Comparison of ENCODE assay signal across 7 mouse cellular contexts in the genomic region with DNA sequence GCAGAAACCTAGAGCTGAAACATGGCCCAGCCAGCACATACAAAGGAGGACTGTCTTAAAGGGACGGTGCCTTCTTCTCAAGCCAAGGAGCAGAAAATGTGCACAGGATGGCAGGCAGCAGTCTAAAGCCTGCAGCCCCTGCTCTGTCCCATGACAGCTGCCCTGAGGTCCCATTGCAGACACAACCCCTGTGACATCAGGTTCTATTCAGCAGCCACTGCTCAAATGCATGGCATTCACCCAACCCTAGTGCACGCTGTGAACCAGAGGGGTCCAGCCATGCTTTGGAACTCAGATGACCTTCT. TPM values are rescaled to one million over a fixed set of nuclear protein-coding genes. Genes with fewer than 3 reads are reported as not detected.
DNase-seq lines count a peak whose midpoint lies in the region; ATAC-seq and TF ChIP-seq lines count a peak whose summit lies in the region.

No protein-coding gene starts in this region.

- TF ChIP-seq CTCF in forebrain, postnatal 0 days (IDR thresholded peaks at IDR 0.05; ENCODE audit: low read depth) = no peak

- H3K4me1 ChIP-seq in kidney, embryonic 15.5 days = peaks cover 91% of the 10 kb centered on the region
- H3K4me1 ChIP-seq in embryonic facial prominence, embryonic 11.5 days (ENCODE audit: control insufficient read depth, insufficient read depth, low read length) = peaks cover 30% of the 10 kb centered on the region
- peaks cover 59% of the 10 kb centered on the region for H3K4me1 ChIP-seq in forebrain, postnatal 0 days (ENCODE audit: insufficient read depth)
- H3K4me1 ChIP-seq in midbrain, embryonic 14.5 days (ENCODE audit: control insufficient read depth, insufficient read depth, low read length) = peaks cover 74% of the 10 kb centered on the region

- WGBS in kidney, embryonic 15.5 days = 54% methylated on average over 2 of the region's 2 CpGs
- WGBS in embryonic facial prominence, embryonic 11.5 days = 24% methylated on average over 2 of the region's 2 CpGs
- WGBS in forebrain, postnatal 0 days = 5% methylated on average over 2 of the region's 2 CpGs
- WGBS in midbrain, embryonic 14.5 days = 3% methylated on average over 2 of the region's 2 CpGs

- H3K27me3 ChIP-seq in kidney, embryonic 15.5 days = no peaks in the 10 kb centered on the region
- H3K27me3 ChIP-seq in embryonic facial prominence, embryonic 11.5 days (ENCODE audit: control insufficient read depth, insufficient read depth, low read length) = no peaks in the 10 kb centered on the region
- no peaks in the 10 kb centered on the region for H3K27me3 ChIP-seq in forebrain, postnatal 0 days (ENCODE audit: insufficient read depth, low read length)
- H3K27me3 ChIP-seq in midbrain, embryonic 14.5 days (ENCODE audit: control insufficient read depth, insufficient read depth, low read length) = no peaks in the 10 kb centered on the region

- peak overlapping the region; percentile 39; the same call in 1 of the 2 replicates for H3K4me2 ChIP-seq in kidney, embryonic 15.5 days
- H3K4me2 ChIP-seq in embryonic facial prominence, embryonic 11.5 days (ENCODE audit: low read depth, low read length) = peak overlapping the region; percentile 21; the same call in 1 of the 2 replicates
- peak overlapping the region; percentile 50 for H3K4me2 ChIP-seq in forebrain, postnatal 0 days (ENCODE audit: low read depth)
- peak overlapping the region; percentile 91 for H3K4me2 ChIP-seq in midbrain, embryonic 14.5 days (ENCODE audit: low read length)

- no peaks in the 10 kb centered on the region for H3K36me3 ChIP-seq in kidney, embryonic 15.5 days
- H3K36me3 ChIP-seq in embryonic facial prominence, embryonic 11.5 days (replicated peaks; ENCODE audit: control insufficient read depth, insufficient read depth, low read depth, low read length) = no peaks in the 10 kb centered on the region
- H3K36me3 ChIP-seq in forebrain, postnatal 0 days (ENCODE audit: insufficient read depth) = peaks cover 3% of the 10 kb centered on the region; the same call in 1 of the 2 replicates
- H3K36me3 ChIP-seq in midbrain, embryonic 14.5 days (ENCODE audit: control insufficient read depth, insufficient read depth, low read length) = peaks cover 6% of the 10 kb centered on the region

- no peak overlapping the region for H3K4me3 ChIP-seq in kidney, embryonic 15.5 days (replicated peaks)
- no peak overlapping the region for H3K4me3 ChIP-seq in embryonic facial prominence, embryonic 11.5 days (ENCODE audit: low read depth, low read length)
- H3K4me3 ChIP-seq in forebrain, postnatal 0 days (ENCODE audit: low read depth, low read length) = peak overlapping the region; percentile 26
- H3K4me3 ChIP-seq in midbrain, embryonic 14.5 days (replicated peaks; ENCODE audit: low read depth, low read length) = peak overlapping the region; percentile 29

- H3K27ac ChIP-seq in kidney, embryonic 15.5 days = peak overlapping the region; percentile 49
- H3K27ac ChIP-seq in embryonic facial prominence, embryonic 11.5 days (replicated peaks; ENCODE audit: low read depth, low read length) = 0 out of 2 replicates have a peak overlapping the region, but pooled peaks have one; percentile 31
- peak overlapping the region; percentile 93 for H3K27ac ChIP-seq in forebrain, postnatal 0 days (ENCODE audit: low read depth, low read length)
- peak overlapping the region; percentile 91 for H3K27ac ChIP-seq in midbrain, embryonic 14.5 days (replicated peaks; ENCODE audit: low read depth, low read length)

- no peaks in the 10 kb centered on the region for H3K9me3 ChIP-seq in kidney, embryonic 15.5 days (replicated peaks)
- no peaks in the 10 kb centered on the region for H3K9me3 ChIP-seq in embryonic facial prominence, embryonic 11.5 days (replicated peaks; ENCODE audit: control insufficient read depth, low read length)
- H3K9me3 ChIP-seq in forebrain, postnatal 0 days (ENCODE audit: low read length) = no peaks in the 10 kb centered on the region
- no peaks in the 10 kb centered on the region for H3K9me3 ChIP-seq in midbrain, embryonic 14.5 days (ENCODE audit: control insufficient read depth, low read length)

- DNase-seq in kidney, adult 11 months = no peak
- no peak for DNase-seq in embryonic facial prominence, embryonic 11.5 days (ENCODE audit: low spot score)
- peak; percentile 76 for DNase-seq in forebrain, postnatal 0 days
- peak; percentile 65 for DNase-seq in midbrain, embryonic 14.5 days
- DNase-seq in adrenal gland, postnatal 14 days = no peak

- no peak for ATAC-seq in kidney, embryonic 15.5 days (replicated peaks; ENCODE audit: low FRiP score)
- ATAC-seq in embryonic facial prominence, embryonic 11.5 days (replicated peaks; ENCODE audit: insufficient number of reproducible peaks, low FRiP score, low TSS enrichment, low read depth) = no peak
- ATAC-seq in forebrain, postnatal 0 days = peak; percentile 32
- ATAC-seq in midbrain, embryonic 14.5 days (ENCODE audit: low FRiP score, low TSS enrichment) = peak; percentile 28; the same call in 1 of the 2 replicates
- ATAC-seq in CD4-positive, CD25-positive, alpha-beta regulatory T cell, adult 4 months = no peak

- H3K9ac ChIP-seq in kidney, embryonic 15.5 days = no peak overlapping the region; the same call in 1 of the 2 replicates
- no peak overlapping the region; the same call in 1 of the 2 replicates for H3K9ac ChIP-seq in embryonic facial prominence, embryonic 11.5 days (replicated peaks; ENCODE audit: low read length)
- peak overlapping the region; percentile 61 for H3K9ac ChIP-seq in forebrain, postnatal 0 days
- peak overlapping the region; percentile 59 for H3K9ac ChIP-seq in midbrain, embryonic 14.5 days (replicated peaks; ENCODE audit: low read length)

RNA-seq across cellular contexts. Expression of a gene that starts 50.1 kb away (rescaled TPM):
- 16.4 and 16.5 TPM in 2 replicates for polyA plus RNA-seq in kidney, embryonic 15.5 days (2015; fragmentation: Nextera tagmentation; extraction: Ambion mirVana)
- polyA plus RNA-seq in embryonic facial prominence, embryonic 11.5 days (2014; fragmentation: Nextera tagmentation; extraction: Ambion mirVana) = 10.3 and 11.4 TPM in 2 replicates
- 64.1 and 74.1 TPM in 2 replicates for total RNA-seq in forebrain, postnatal 0 days (2014; rRNA removed)
- 23.7 and 24.2 TPM in 2 replicates for polyA plus RNA-seq in forebrain, postnatal 0 days (2015; fragmentation: Nextera tagmentation; extraction: Ambion mirVana)
- polyA plus RNA-seq in midbrain, embryonic 14.5 days (2014; fragmentation: Nextera tagmentation; extraction: Ambion mirVana) = 23.3 and 33.3 TPM in 2 replicates
- 10 to 100 TPM; 34.7 to 59.5 TPM for polyA plus RNA-seq in CD4-positive, CD25-positive, alpha-beta regulatory T cell, adult 4 months (2017; shearing (Covaris generic))
- 48.7 and 60.8 TPM in 2 replicates for total RNA-seq in adrenal gland, postnatal 14 days (2021)

Comparison
In these comparisons a context has a peak if more than half of its experiments do, and no peak if none do; other contexts are left out.
1. ATAC-seq: peak in forebrain, postnatal 0 days (single experiment) and midbrain, embryonic 14.5 days (single experiment); none in kidney, embryonic 15.5 days (single experiment), embryonic facial prominence, embryonic 11.5 days (single experiment) and CD4-positive, CD25-positive, alpha-beta regulatory T cell, adult 4 months (single experiment).
2. H3K27ac ChIP-seq: peak in every context shown above with its lines; median percentile 93 in forebrain, postnatal 0 days; 91 in midbrain, embryonic 14.5 days; 49 in kidney, embryonic 15.5 days; 31 in embryonic facial prominence, embryonic 11.5 days.
3. H3K4me2 ChIP-seq: peak in every context shown above with its lines; median percentile 91 in midbrain, embryonic 14.5 days; 50 in forebrain, postnatal 0 days; 39 in kidney, embryonic 15.5 days; 21 in embryonic facial prominence, embryonic 11.5 days.
4. H3K4me3 ChIP-seq: peak in forebrain, postnatal 0 days (single experiment) and midbrain, embryonic 14.5 days (single experiment); none in kidney, embryonic 15.5 days (single experiment) and embryonic facial prominence, embryonic 11.5 days (single experiment).
5. H3K9ac ChIP-seq: peak in forebrain, postnatal 0 days (single experiment) and midbrain, embryonic 14.5 days (single experiment); none in kidney, embryonic 15.5 days (single experiment) and embryonic facial prominence, embryonic 11.5 days (single experiment).
6. DNase-seq: peak in forebrain, postnatal 0 days (single experiment) and midbrain, embryonic 14.5 days (single experiment); none in kidney, adult 11 months (single experiment), embryonic facial prominence, embryonic 11.5 days (single experiment) and adrenal gland, postnatal 14 days (single experiment).